Mouse (Mus musculus) adrenal gland, postnatal 10 days (tissue): ENCODE measurements around the gene 4933414I15Rik. TPM values are rescaled to one million over a fixed set of nuclear protein-coding genes. Genes with fewer than 3 reads are reported as not detected.

Experiments used
- total RNA-seq, 2 experiments: library from RNA; stranded (reverse); gene quantifications; 2 replicates each; pipeline ENCODE4 v1.2.3; 2021

The 4933414I15Rik gene
- total RNA-seq, 2 experiments from 2014 or later, result not detected

Other genes with a start within 250 kb of the 4933414I15Rik start
- 1 to 10 TPM; 8.2 to 9.5 TPM for gene Zfp354c, start 116.0 kb downstream of the 4933414I15Rik start, total RNA-seq
- gene Zfp879, start 102.2 kb downstream of the 4933414I15Rik start, total RNA-seq, result 1 to 10 TPM in 1 of 2 experiments, under 1 TPM in 1; 0.57 to 1.5 TPM
- gene Grm6, start 93.1 kb downstream of the 4933414I15Rik start, total RNA-seq, result under 1 TPM; 0.21 to 0.24 TPM
- 1 to 10 TPM; 2.2 to 4.8 TPM for gene Zfp454, start 56.1 kb downstream of the 4933414I15Rik start, total RNA-seq
- gene Zfp2, start 27.6 kb downstream of the 4933414I15Rik start, total RNA-seq, result 1 to 10 TPM; 4.9 to 7.0 TPM
- gene Zfp354b, start 12.1 kb downstream of the 4933414I15Rik start, total RNA-seq, result 1 to 10 TPM; 1.4 to 2.6 TPM
- not detected for gene Prop1, start 10.0 kb upstream of the 4933414I15Rik start, total RNA-seq
- gene Olfr1378, start 22.8 kb upstream of the 4933414I15Rik start, total RNA-seq, result not detected
- gene Olfr1377, start 38.2 kb upstream of the 4933414I15Rik start, total RNA-seq, result not detected
- not detected for gene Olfr51, start 59.8 kb upstream of the 4933414I15Rik start, total RNA-seq
- gene Olfr54, start 70.5 kb upstream of the 4933414I15Rik start, total RNA-seq, result under 1 TPM; 0.09 to 0.33 TPM
- not detected for gene Olfr1375, start 104.3 kb upstream of the 4933414I15Rik start, total RNA-seq
- gene Zfp354a, start 115.5 kb upstream of the 4933414I15Rik start, total RNA-seq, result 1 to 10 TPM; 4.5 to 5.8 TPM